Mouse (Mus musculus): ENCODE measurements around the gene Naa60. TPM values are rescaled to one million over a fixed set of nuclear protein-coding genes. Genes with fewer than 3 reads are reported as not detected.
A peak's percentile ranks its signal among the peaks of the same experiment; 100 is the strongest.
"Not testable (repeated sequence)": the region's sequence is repeated elsewhere in the genome, so short reads cannot be mapped to it uniquely, and the experiment has no call there.

Naa60 gene
- 106 and 107 TPM in 2 replicates for polyA plus RNA-seq (2015; fragmentation: Nextera tagmentation; extraction: Ambion mirVana)

GRCm38 (mm10) chr16:3872216-3873047 lies at the start of gene Naa60:
Naa60 (plus strand) TSS chr16:3872375.
- Histone ChIP-seq H3K4me3 (peak within 1 kb of the TSS; percentile 44), H3K9me3 (no peaks in the 10 kb centered on the region), H3K4me2 (peak within 1 kb of the TSS; percentile 87), H3K9ac (peak within 1 kb of the TSS; percentile 47), H3K27ac (peak within 1 kb of the TSS; percentile 65), H3K4me1 (peaks cover 20% of the 10 kb centered on the region), H3K36me3 (replicated peaks) (peaks cover 3% of the 10 kb centered on the region; the same call in 1 of the 2 replicates), H3K27me3 (replicated peaks) (no peaks in the 10 kb centered on the region)
- 4% methylated on average over 47 of the region's 47 CpGs for WGBS
- peak; percentile 97 for ATAC-seq (replicated peaks)

DNA sequence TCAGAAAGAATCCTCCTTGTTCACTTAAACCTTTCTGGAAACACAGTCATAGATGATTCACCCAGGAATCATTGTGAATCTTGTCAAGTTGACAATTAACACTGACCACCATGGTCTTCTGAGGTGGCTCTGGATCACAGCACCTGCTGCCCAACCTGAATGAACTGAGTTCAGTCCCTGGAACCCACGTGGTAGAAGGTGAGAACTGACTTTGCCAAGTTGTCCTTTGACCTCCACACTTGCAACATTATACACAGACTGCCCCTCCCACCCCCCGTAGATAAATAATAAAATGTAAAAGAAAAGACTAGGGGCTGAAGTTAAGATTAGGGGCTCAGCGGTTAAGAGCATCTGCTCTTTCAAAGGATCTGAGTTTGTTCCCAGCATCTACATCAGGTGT lies 44.2 kb upstream of the Naa60 start:
- H3K4me3 ChIP-seq, result no peak overlapping the region
- no peaks in the 10 kb centered on the region for H3K9me3 ChIP-seq
- no peaks in the 10 kb centered on the region for H3K27me3 ChIP-seq (replicated peaks)
- WGBS, result 61% methylated on average over 3 of the region's 3 CpGs
- H3K4me2 ChIP-seq, result no peak overlapping the region
- no peak for ATAC-seq (replicated peaks)
- no peak overlapping the region for H3K27ac ChIP-seq
- H3K4me1 ChIP-seq, result no peaks in the 10 kb centered on the region
- H3K9ac ChIP-seq, result no peak overlapping the region
- no peaks in the 10 kb centered on the region for H3K36me3 ChIP-seq (replicated peaks)

- H3K4me1 ChIP-seq, result no peaks in the 10 kb centered on the region
- H3K27me3 ChIP-seq (replicated peaks), result no peaks in the 10 kb centered on the region
- H3K9ac ChIP-seq, result no peak overlapping the region
- H3K36me3 ChIP-seq (replicated peaks), result no peaks in the 10 kb centered on the region
- 91% methylated on average over 2 of the region's 2 CpGs for WGBS
- H3K4me2 ChIP-seq, result no peak overlapping the region
- no peaks in the 10 kb centered on the region for H3K9me3 ChIP-seq
- no peak overlapping the region for H3K4me3 ChIP-seq
- no peak for ATAC-seq (replicated peaks)
- no peak overlapping the region for H3K27ac ChIP-seq
Observed at GRCm38 (mm10) chr16:3829727-3830126, 42.4 kb upstream of the Naa60 start.

DNA sequence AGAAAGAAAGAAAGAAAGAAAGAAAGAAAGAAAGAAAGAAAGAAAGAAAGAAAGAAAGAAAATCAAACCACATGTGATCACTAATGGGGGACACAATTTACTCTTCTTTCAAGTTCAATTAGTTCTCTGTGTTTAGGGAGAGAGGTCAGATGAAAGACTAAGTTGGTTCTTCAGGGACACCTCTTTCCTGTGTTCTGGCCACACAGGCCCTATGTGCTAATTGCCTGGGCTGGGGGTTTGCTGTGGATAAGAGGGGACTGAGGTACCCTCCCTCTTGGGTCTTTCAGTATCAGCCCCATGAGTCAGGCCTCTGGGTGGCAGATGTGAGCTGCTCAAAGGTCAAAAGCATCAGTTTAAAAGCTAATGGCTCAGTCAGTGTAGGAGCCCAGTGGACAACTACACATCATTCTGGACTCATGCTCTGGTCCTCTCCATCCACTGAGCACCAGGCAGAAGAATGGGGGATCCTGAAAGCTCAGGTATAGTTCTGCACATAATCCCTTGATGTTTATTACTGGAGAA lies 41.5 kb upstream of the Naa60 start, which contains the start of gene Olfr15:
TSS of gene Olfr15 (plus strand) at position 291 of the 522 bp plus-strand sequence.
- no peak within 1 kb of the TSS for H3K9ac ChIP-seq
- H3K27me3 ChIP-seq (replicated peaks), result no peaks in the 10 kb centered on the region

DNA sequence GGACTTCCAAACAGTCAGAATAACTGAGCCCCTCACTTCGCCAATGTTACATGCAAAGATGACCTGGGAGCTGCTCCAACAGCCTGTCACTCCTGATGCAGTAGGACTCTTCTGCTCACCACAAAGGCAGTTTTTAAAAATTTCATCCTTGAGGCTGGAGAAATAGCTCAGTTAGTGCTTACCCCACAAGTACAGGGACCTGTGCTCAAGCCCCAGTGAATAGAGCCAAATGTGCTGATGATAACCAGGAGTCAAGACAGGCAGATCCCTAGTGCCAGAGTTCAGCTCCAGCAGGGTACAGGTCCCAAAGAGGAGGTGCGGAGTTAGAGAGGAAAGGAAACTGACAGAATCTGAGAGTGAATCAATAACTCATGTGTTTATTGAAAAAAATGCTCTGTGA lies 36.7 kb upstream of the Naa60 start:
- ATAC-seq (replicated peaks), result no peak
- H3K4me3 ChIP-seq, result no peak overlapping the region
- 89% methylated on average over 2 of the region's 2 CpGs for WGBS
- no peaks in the 10 kb centered on the region for H3K27me3 ChIP-seq (replicated peaks)
- no peak overlapping the region for H3K9ac ChIP-seq
- H3K4me1 ChIP-seq, result no peaks in the 10 kb centered on the region
- H3K27ac ChIP-seq, result no peak overlapping the region
- no peaks in the 10 kb centered on the region for H3K9me3 ChIP-seq
- H3K4me2 ChIP-seq, result no peak overlapping the region
- H3K36me3 ChIP-seq (replicated peaks), result no peaks in the 10 kb centered on the region

More for the DNA sequence above, 41.5 kb upstream of the Naa60 start, which contains the start of gene Olfr15:
- H3K27ac ChIP-seq, result no peak within 1 kb of the TSS
- ATAC-seq (replicated peaks), result no peak
- H3K4me3 ChIP-seq, result no peak within 1 kb of the TSS
- H3K36me3 ChIP-seq (replicated peaks), result no peaks in the 10 kb centered on the region
- no peaks in the 10 kb centered on the region for H3K9me3 ChIP-seq
- H3K4me2 ChIP-seq, result no peak within 1 kb of the TSS
- no peaks in the 10 kb centered on the region for H3K4me1 ChIP-seq

- ATAC-seq (replicated peaks), result no peak
- Histone ChIP-seq H3K36me3 (replicated peaks) (no peaks in the 10 kb centered on the region), H3K27me3 (replicated peaks) (no peaks in the 10 kb centered on the region), H3K9ac (no peak overlapping the region), H3K4me1 (no peaks in the 10 kb centered on the region), H3K4me3 (no peak overlapping the region), H3K4me2 (no peak overlapping the region), H3K27ac (no peak overlapping the region), H3K9me3 (no peaks in the 10 kb centered on the region)
- WGBS, result 68% methylated on average over 17 of the region's 17 CpGs
Observed at GRCm38 (mm10) chr16:3839157-3839885, 32.9 kb upstream of the Naa60 start.

DNA sequence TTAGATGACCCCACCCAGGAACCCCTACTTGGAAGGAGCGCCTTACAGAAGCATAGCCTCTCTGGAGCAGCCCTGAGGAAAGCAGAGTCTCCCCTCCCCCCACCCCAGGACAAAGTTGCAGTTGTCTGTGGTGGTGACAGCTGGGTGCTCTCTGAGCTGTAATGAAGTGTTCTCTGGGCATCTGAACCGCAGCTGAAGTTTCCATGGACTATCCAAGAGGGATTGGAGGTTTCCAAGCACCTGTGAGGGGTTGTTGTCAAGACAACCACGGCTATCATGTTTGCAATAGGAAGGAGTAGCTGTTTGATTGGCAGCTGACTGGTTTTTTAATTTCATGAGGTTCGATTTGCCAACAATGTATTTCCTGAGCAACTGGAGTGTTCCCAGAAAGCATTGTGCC lies 29.2 kb upstream of the Naa60 start:
- no peak overlapping the region for H3K9ac ChIP-seq
- no peaks in the 10 kb centered on the region for H3K36me3 ChIP-seq (replicated peaks)
- no peaks in the 10 kb centered on the region for H3K9me3 ChIP-seq
- peaks cover 5% of the 10 kb centered on the region for H3K4me1 ChIP-seq
- no peaks in the 10 kb centered on the region for H3K27me3 ChIP-seq (replicated peaks)
- H3K4me2 ChIP-seq, result no peak overlapping the region
- no peak for ATAC-seq (replicated peaks)
- H3K27ac ChIP-seq, result no peak overlapping the region
- WGBS, result 30% methylated on average over 4 of the region's 4 CpGs
- no peak overlapping the region for H3K4me3 ChIP-seq

GRCm38 (mm10) chr16:3843796-3844195 lies 28.4 kb upstream of the Naa60 start:
- no peak overlapping the region for H3K9ac ChIP-seq
- H3K9me3 ChIP-seq, result no peaks in the 10 kb centered on the region
- no peak overlapping the region for H3K27ac ChIP-seq
- H3K4me2 ChIP-seq, result no peak overlapping the region
- H3K36me3 ChIP-seq (replicated peaks), result no peaks in the 10 kb centered on the region
- no peak for ATAC-seq (replicated peaks)
- no peak overlapping the region for H3K4me3 ChIP-seq
- H3K27me3 ChIP-seq (replicated peaks), result no peaks in the 10 kb centered on the region
- 77% methylated on average over 1 of the region's 1 CpGs for whole genome bisulfite sequencing
- H3K4me1 ChIP-seq, result peaks cover 11% of the 10 kb centered on the region

DNA sequence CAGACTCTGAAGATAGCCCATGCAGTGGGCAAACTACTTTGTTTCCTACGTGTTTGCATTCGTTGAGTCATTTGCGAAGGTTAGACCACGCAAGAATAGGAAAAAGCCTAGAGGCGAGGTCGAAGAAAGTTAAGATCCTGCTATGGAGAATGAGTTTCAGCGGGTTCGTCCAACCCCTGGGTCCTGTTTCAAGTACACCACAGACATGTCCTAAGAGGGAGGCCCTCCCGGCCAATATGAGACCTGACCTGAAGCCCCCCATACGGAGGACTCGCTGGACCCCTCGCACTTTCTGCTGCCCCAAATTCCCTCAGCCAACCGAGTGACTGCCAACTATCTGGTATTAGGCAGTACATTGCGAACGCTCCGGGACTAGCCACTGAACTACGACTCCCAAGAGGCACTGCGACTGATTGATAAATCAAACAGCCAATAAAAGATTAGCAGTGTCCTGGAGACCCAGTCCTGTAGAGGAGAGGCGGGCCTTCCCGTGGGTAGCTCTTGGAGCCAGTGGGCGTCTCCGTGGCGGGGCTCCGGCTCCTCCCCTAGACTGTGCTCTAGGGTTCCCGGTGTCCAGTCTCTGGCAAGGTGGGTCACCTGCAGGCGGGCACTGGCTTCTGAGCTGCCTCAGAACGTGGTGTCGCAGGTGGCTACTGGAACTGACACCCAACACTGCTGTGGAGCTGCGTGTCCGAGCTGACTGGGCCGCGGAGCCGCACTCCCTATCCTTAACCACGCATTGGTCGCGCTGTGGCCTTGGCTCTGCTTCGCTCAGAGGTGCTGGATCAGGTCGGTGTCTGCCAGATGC lies 25.3 kb upstream of the Naa60 start, which contains the start of gene Zfp174:
TSS of gene Zfp174 (plus strand) at position 558 of the 808 bp plus-strand sequence.
- Histone ChIP-seq H3K9me3 (no peaks in the 10 kb centered on the region), H3K4me3 (peak within 1 kb of the TSS; percentile 85), H3K4me2 (peak within 1 kb of the TSS; percentile 66), H3K36me3 (replicated peaks) (no peaks in the 10 kb centered on the region), H3K4me1 (peaks cover 14% of the 10 kb centered on the region), H3K9ac (peak within 1 kb of the TSS; percentile 75), H3K27me3 (replicated peaks) (no peaks in the 10 kb centered on the region), H3K27ac (peak within 1 kb of the TSS; percentile 69)
- 3% methylated on average over 38 of the region's 38 CpGs for WGBS
- ATAC-seq (replicated peaks), result peak; percentile 99

- peak overlapping the region; percentile 66 for H3K4me2 ChIP-seq
- 64% methylated on average over 4 of the region's 4 CpGs for WGBS
- no peak overlapping the region for H3K27ac ChIP-seq
- H3K27me3 ChIP-seq (replicated peaks), result no peaks in the 10 kb centered on the region
- H3K9me3 ChIP-seq, result no peaks in the 10 kb centered on the region
- H3K36me3 ChIP-seq (replicated peaks), result no peaks in the 10 kb centered on the region
- H3K9ac ChIP-seq, result peak overlapping the region; percentile 75; the same call in 1 of the 2 replicates
- H3K4me1 ChIP-seq, result peaks cover 14% of the 10 kb centered on the region
- ATAC-seq (replicated peaks), result no peak
- H3K4me3 ChIP-seq, result peak overlapping the region; percentile 85
Observed at GRCm38 (mm10) chr16:3847871-3848270, 24.3 kb upstream of the Naa60 start.

GRCm38 (mm10) chr16:3848416-3848815 lies 23.8 kb upstream of the Naa60 start:
- peaks cover 14% of the 10 kb centered on the region for H3K4me1 ChIP-seq
- H3K9ac ChIP-seq, result no peak overlapping the region
- H3K4me2 ChIP-seq, result no peak overlapping the region
- no peak overlapping the region for H3K27ac ChIP-seq
- 68% methylated on average over 3 of the region's 3 CpGs for WGBS
- H3K36me3 ChIP-seq (replicated peaks), result no peaks in the 10 kb centered on the region
- ATAC-seq (replicated peaks), result no peak
- no peaks in the 10 kb centered on the region for H3K9me3 ChIP-seq
- H3K4me3 ChIP-seq, result no peak overlapping the region
- no peaks in the 10 kb centered on the region for H3K27me3 ChIP-seq (replicated peaks)

DNA sequence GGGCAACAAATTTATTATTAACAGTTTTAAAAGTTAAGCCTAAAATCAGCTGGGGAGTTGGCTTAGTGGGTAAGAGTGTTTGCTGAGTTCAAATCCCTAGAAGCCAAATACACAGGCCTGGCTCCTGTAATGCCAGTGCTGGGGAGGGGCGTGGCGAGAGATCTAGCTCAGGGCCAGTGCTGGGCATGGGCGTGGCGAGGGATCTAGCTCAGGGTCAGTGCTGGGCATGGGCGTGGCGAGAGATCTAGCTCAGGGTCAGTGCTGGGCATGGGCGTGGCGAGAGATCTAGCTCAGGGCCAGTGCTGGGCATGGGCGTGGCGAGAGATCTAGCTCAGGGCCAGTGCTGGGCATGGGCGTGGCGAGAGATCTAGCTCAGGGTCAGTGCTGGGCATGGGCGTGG lies 20.9 kb upstream of the Naa60 start:
- 88% methylated on average over 13 of the region's 13 CpGs for WGBS
- H3K9me3 ChIP-seq; ATAC-seq (replicated peaks): not testable (repeated sequence)

More for the DNA sequence above, 20.9 kb upstream of the Naa60 start:
- not testable (repeated sequence) for H3K27ac ChIP-seq; H3K27me3 ChIP-seq (replicated peaks); H3K4me3 ChIP-seq; H3K9ac ChIP-seq; H3K36me3 ChIP-seq (replicated peaks); H3K4me2 ChIP-seq
- peaks cover 14% of the 10 kb centered on the region for H3K4me1 ChIP-seq

Measured in midbrain, embryonic 15.5 days (tissue).